Mouse (Mus musculus) intestine, postnatal 0 days (tissue): ENCODE measurements around the gene Tunar. TPM values are rescaled to one million over a fixed set of nuclear protein-coding genes. Genes with fewer than 3 reads are reported as not detected.

Experiments
- ATAC-seq: fragments of 200-750 bp; cut with Nextera tagmentation; 2 replicates; pipeline ENCODE4 v1.8.0; 2017; ENCODE audit warnings: mild to moderate bottlenecking, moderate TSS enrichment, moderate library complexity
- H3K27ac ChIP-seq: fragments of 300-500 bp; sonication (generic); 2 replicates; pipeline ENCODE4 v1.5.1; 2014; ENCODE audit warnings: mild to moderate bottlenecking, low read depth, low read length, moderate library complexity
- H3K27me3 ChIP-seq: fragments of 300-500 bp; sonication (generic); replicated peaks from 2 replicates; pipeline ENCODE4 v1.6.1; 2014; ENCODE audit warnings: low read length, mixed read lengths; ENCODE audit not compliant: control insufficient read depth, insufficient read depth
- H3K36me3 ChIP-seq: fragments of 300-500 bp; sonication (generic); 2 replicates; pipeline ENCODE4 v1.6.1; 2014; ENCODE audit warnings: mild to moderate bottlenecking, moderate library complexity; ENCODE audit not compliant: control insufficient read depth, insufficient read depth
- H3K4me1 ChIP-seq: fragments of 300-500 bp; sonication (generic); replicated peaks from 2 replicates; pipeline ENCODE4 v1.6.1; 2014; ENCODE audit warnings: antibody characterized with exemption, low read length, mixed read lengths; ENCODE audit not compliant: control insufficient read depth, insufficient read depth
- H3K4me2 ChIP-seq: fragments of 300-500 bp; sonication (generic); replicated peaks from 2 replicates; pipeline ENCODE4 v1.6.1; 2014; ENCODE audit warnings: low read depth, mild to moderate bottlenecking, moderate library complexity
- H3K4me3 ChIP-seq: fragments of 300-500 bp; sonication (generic); 2 replicates; pipeline ENCODE4 v1.5.1; 2014; ENCODE audit warnings: low read depth, low read length
- H3K9ac ChIP-seq: fragments of 300-500 bp; sonication (generic); 2 replicates; pipeline ENCODE4 v1.6.1; 2014; ENCODE audit warnings: mild to moderate bottlenecking, low read depth, low read length
- H3K9me3 ChIP-seq: fragments of 300-500 bp; sonication (generic); 2 replicates; pipeline ENCODE4 v1.6.1; 2016; ENCODE audit warnings: mixed run types; ENCODE audit not compliant: control insufficient read depth
- CTCF ChIP-seq: sonication (generic); IDR thresholded peaks from 2 replicates; pipeline ENCODE4 v1.5.1; 2016; ENCODE audit warnings: low read depth, mild to moderate bottlenecking, control low read depth, antibody characterized with exemption, moderate library complexity
- WGBS: fragments of 180-500 bp; shearing (Covaris S2); extraction: QIAGEN DNeasy Blood & Tissue Kit; methylation state at CpG from one replicate; pipeline ENCODE4 v1.1.7; 2014; 5-methylcytosine and 5-hydroxymethylcytosine counted together
- polyA plus RNA-seq: library from polyadenylated mRNA; unstranded; fragments of >200 nt; fragmentation: Nextera tagmentation; extraction: Ambion mirVana; gene quantifications from 2 replicates; pipeline ENCODE4 v1.2.1, GENCODE M21; 2015

Tunar gene
- 0.10 and 0.14 TPM in 2 replicates for polyA plus RNA-seq

DNA sequence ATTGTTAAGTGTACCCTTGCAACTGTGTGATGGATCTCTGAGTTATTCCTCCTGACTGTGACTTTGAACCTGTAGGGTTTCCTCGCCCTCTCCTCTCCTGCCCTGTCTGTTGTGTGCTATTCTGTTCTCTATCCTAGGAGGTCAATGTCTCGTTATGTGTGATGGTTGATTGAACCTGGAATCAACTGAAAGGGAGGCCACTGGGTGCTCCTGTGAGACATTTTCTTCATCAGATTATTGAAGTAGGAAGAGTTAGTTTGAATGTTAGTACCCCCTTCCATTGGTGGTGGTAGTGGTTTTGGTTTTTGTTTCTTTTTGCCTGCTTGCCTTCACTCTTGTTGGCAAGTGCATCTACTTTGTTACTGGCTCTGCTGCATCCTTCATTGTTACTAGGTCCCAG, at the start of gene Tunar:
Gene Tunar (plus strand): TSS at position 301 of the 400 bp plus-strand sequence.
- H3K27me3 ChIP-seq: peaks cover 38% of the 10 kb centered on the region
- no peaks in the 10 kb centered on the region for H3K4me1 ChIP-seq
- TF ChIP-seq CTCF: no peak
- H3K4me2 ChIP-seq: no peak within 1 kb of the TSS
- 87% methylated on average over 2 of the region's 2 CpGs for WGBS
- no peak within 1 kb of the TSS for H3K27ac ChIP-seq
- H3K4me3 ChIP-seq: no peak within 1 kb of the TSS
- H3K9ac ChIP-seq: no peak within 1 kb of the TSS
- no peaks in the 10 kb centered on the region for H3K36me3 ChIP-seq
- no peak for ATAC-seq
- no peaks in the 10 kb centered on the region for H3K9me3 ChIP-seq

DNA sequence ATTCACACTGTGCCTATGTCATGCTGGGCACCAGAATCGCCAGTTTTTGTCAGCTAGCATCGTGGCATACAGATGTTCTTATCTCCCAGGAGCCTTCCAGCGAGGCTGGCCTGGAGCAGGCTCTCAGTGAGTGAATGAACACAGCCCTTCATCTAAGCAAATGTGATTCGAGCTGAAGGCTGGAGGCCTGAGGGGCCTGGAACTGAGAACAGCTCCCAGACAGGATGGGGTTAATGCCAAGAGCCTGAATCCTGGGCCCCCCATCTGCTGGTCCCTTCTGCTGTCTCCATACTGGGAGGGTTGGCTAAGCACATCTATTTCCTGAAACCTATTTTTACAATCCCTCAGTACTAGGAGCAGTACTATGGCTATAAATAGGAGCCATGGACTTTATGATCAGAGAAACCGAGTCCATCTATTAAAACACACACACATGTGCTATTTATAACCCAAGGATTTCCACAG, 21.1 kb upstream of the Tunar start:
- Histone ChIP-seq H3K27me3 (peaks cover 4% of the 10 kb centered on the region; the same call in 1 of the 2 replicates), H3K9me3 (peaks cover 3% of the 10 kb centered on the region; the same call in 1 of the 2 replicates), H3K4me2 (no peak overlapping the region), H3K36me3 (no peaks in the 10 kb centered on the region), H3K27ac (no peak overlapping the region), H3K9ac (no peak overlapping the region), H3K4me1 (no peaks in the 10 kb centered on the region), H3K4me3 (no peak overlapping the region)
- ATAC-seq: no peak
- WGBS: 61% methylated on average over 5 of the region's 5 CpGs
- no peak for TF ChIP-seq CTCF

DNA sequence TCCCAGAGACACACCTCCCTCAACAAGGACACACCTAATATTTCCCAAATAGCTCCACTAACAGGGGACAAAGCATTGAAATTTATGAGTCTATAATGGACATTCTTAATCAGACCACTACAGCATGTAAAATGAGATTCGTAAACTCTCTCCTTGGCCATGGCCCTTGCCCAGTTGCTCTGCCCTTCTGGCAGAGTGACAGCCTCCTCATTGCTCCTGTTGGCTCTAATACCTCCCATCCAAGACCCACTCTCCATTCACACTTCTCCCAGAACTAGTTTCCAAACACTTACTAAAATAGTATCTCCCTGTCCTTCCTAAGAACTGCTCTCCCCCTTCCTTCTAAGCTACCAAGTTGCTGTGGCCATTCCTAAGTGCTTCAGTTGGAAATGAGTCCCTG, 19.3 kb upstream of the Tunar start:
- WGBS: 100% methylated on average over 1 of the region's 1 CpGs
- Histone ChIP-seq H3K27ac (no peak overlapping the region), H3K4me1 (no peaks in the 10 kb centered on the region), H3K4me3 (no peak overlapping the region), H3K9me3 (no peaks in the 10 kb centered on the region), H3K4me2 (no peak overlapping the region), H3K36me3 (no peaks in the 10 kb centered on the region), H3K9ac (no peak overlapping the region), H3K27me3 (peaks cover 4% of the 10 kb centered on the region; the same call in 1 of the 2 replicates)
- no peak for ATAC-seq
- no peak for TF ChIP-seq CTCF

DNA sequence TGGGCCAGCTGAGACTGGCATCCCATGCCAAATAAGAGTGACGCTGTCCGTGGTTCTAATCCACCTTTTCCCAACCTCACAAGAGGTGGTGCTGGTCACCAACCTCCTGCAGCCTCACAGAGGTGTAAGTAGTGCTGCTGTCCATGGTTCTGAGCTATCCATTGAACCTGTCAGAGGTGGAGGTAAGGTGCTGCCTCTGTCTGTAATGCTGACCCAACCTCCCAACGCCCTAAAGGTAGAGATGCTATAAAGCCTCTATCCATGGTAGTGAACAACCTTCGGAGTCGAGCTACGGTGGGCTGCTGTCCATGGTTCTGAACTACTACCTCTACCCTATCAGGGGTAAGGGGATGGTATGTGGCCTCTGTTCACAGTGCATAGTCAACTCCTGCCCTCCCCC, 11.5 kb upstream of the Tunar start:
- Histone ChIP-seq H3K27me3 (0 out of 2 replicates have a peak, but pooled peaks cover 3% of the 10 kb centered on the region), H3K36me3 (no peaks in the 10 kb centered on the region), H3K9me3 (no peaks in the 10 kb centered on the region), H3K4me3 (no peak overlapping the region), H3K9ac (no peak overlapping the region), H3K4me1 (no peaks in the 10 kb centered on the region), H3K4me2 (no peak overlapping the region), H3K27ac (no peak overlapping the region)
- WGBS: 15% methylated on average over 6 of the region's 6 CpGs
- ATAC-seq: no peak
- no peak for TF ChIP-seq CTCF

DNA sequence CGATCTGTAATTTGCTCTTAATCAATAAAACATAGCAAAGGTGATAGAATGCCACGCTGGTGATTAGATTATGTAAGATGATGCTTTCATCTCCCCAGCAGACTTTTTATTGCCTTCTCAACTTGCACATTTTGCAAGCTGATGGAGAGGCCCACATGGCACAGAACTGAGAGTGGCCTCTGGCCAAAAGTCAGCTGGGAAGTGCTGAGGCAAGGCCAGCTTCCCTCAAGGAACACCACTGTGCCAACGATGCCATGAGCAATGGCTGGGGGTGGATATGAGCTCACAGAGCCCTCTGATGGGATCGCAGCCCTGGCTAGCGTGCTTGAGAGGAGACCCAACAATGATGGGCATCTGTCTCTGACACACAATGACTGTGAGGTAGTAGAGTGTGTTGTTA, 6.6 kb upstream of the Tunar start:
- no peaks in the 10 kb centered on the region for H3K36me3 ChIP-seq
- H3K4me3 ChIP-seq: no peak overlapping the region
- no peaks in the 10 kb centered on the region for H3K4me1 ChIP-seq
- H3K9me3 ChIP-seq: no peaks in the 10 kb centered on the region
- ATAC-seq: no peak
- H3K4me2 ChIP-seq: no peak overlapping the region
- WGBS: 58% methylated on average over 5 of the region's 5 CpGs
- no peak overlapping the region for H3K9ac ChIP-seq
- H3K27ac ChIP-seq: no peak overlapping the region
- no peaks in the 10 kb centered on the region for H3K27me3 ChIP-seq
- no peak for TF ChIP-seq CTCF

DNA sequence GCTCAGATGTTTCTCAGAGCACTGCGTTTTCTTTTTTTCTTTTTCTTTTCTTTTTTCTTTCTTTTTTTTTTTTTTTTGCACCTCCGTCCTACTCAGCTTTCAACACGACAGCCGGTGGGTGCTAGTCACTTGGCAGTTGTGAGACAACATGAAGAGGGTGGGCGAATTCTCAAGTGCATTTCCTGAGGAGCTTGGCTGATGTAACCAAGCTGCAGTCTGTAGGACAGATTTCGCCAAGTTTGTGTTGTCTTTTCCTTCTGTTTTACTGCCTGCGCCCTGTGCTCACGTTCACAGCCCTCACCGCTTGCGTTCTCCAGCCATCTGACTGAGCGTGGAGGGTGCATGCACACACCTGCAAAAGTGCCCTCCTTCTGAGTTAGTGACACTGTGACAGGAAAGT, 5.3 kb upstream of the Tunar start:
- Histone ChIP-seq H3K27me3 (no peaks in the 10 kb centered on the region), H3K36me3 (no peaks in the 10 kb centered on the region), H3K4me3 (no peak overlapping the region), H3K4me1 (no peaks in the 10 kb centered on the region), H3K27ac (no peak overlapping the region), H3K4me2 (no peak overlapping the region), H3K9me3 (no peaks in the 10 kb centered on the region), H3K9ac (no peak overlapping the region)
- ATAC-seq: no peak
- WGBS: 58% methylated on average over 11 of the region's 11 CpGs
- no peak for TF ChIP-seq CTCF

DNA sequence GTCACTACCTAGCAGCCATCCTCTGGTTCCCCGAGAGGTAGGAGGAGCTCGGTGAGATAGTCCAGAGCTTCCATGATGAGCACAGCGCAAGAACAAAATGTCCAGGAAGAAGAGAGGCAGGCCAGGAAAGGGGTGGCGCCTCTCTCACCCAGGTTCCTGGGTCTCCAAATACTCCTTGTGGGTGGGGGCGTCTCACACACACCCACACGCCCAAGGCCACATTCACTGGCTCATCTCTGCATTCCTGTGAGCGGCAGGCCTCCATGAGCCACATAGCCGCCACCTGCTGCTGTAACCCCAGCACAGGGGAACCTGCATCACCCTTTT, 2.4 kb downstream of the Tunar start:
- H3K27me3 ChIP-seq: peaks cover 43% of the 10 kb centered on the region
- no peak for ATAC-seq
- H3K4me1 ChIP-seq: no peaks in the 10 kb centered on the region
- H3K36me3 ChIP-seq: no peaks in the 10 kb centered on the region
- no peak overlapping the region for H3K9ac ChIP-seq
- peak overlapping the region; percentile 72 for H3K4me2 ChIP-seq
- no peaks in the 10 kb centered on the region for H3K9me3 ChIP-seq
- WGBS: 23% methylated on average over 8 of the region's 8 CpGs
- H3K4me3 ChIP-seq: peak overlapping the region; percentile 44
- no peak for TF ChIP-seq CTCF
- H3K27ac ChIP-seq: no peak overlapping the region
